7 mouse cellular contexts compared by ENCODE assay signal in the genomic region with DNA sequence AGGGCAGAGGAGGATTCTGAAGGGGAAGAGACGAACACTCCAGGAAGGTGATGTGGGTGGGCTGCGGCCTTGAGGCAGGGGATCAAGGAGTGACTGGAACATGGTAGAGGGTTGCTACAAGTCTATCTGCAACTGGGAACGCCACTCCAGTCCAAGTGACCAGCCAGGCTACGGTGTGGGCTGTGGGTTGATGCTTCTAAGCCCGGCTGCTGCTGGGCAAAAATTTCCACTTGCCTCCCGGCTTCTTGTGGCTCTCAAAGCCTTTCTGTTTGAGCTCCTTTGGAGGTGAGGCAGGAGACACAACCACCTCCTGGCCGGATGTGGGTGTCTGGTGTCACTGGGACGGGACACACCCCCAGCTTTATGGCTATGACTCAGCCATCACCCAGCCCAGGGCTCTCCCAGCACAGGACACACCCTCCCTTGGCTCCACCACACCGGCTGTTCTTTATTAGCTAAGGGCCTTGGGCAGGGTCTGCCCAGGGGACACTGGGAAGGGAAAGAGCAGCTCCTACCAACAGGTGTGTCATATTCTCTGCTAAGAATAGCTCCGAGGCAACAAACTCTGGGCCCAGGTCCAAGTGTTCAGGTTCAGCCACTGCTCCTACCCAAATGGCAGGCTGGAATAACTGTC. TPM values are rescaled to one million over a fixed set of nuclear protein-coding genes. Genes with fewer than 3 reads are reported as not detected.
DNase-seq lines count a peak whose midpoint lies in the region; ATAC-seq and TF ChIP-seq lines count a peak whose summit lies in the region.

No protein-coding gene starts in this region.

- peak overlapping the region; percentile 67 for H3K4me2 ChIP-seq in liver, embryonic 12.5 days
- no peak overlapping the region for H3K4me2 ChIP-seq in neural tube, embryonic 15.5 days

- no peak for TF ChIP-seq POLR2A in small intestine, adult 2 months (IDR thresholded peaks at IDR 0.05; ENCODE audit: low read depth, low read length)

- peak overlapping the region; percentile 32 for H3K4me3 ChIP-seq in liver, embryonic 12.5 days
- H3K4me3 ChIP-seq in small intestine, adult 2 months (ENCODE audit: low read depth, low read length) = no peak overlapping the region
- no peak overlapping the region for H3K4me3 ChIP-seq in neural tube, embryonic 15.5 days (replicated peaks)

- H3K9ac ChIP-seq in liver, embryonic 12.5 days = peak overlapping the region; percentile 47
- H3K9ac ChIP-seq in neural tube, embryonic 15.5 days (replicated peaks) = no peak overlapping the region

- H3K4me1 ChIP-seq in liver, embryonic 12.5 days = peaks cover 28% of the 10 kb centered on the region
- H3K4me1 ChIP-seq in small intestine, adult 2 months (ENCODE audit: control insufficient read depth, insufficient read depth, insufficient read length, low read length) = peaks cover 34% of the 10 kb centered on the region
- no peaks in the 10 kb centered on the region for H3K4me1 ChIP-seq in neural tube, embryonic 15.5 days

- TF ChIP-seq CTCF in small intestine, adult 2 months (IDR thresholded peaks at IDR 0.05; ENCODE audit: extremely low read depth, insufficient read length, insufficient replicate concordance, low read depth, low read length) = no peak

- H3K27ac ChIP-seq in liver, embryonic 12.5 days = peak overlapping the region; percentile 69
- H3K27ac ChIP-seq in small intestine, adult 2 months (ENCODE audit: insufficient read depth, low read depth, low read length) = peak overlapping the region; percentile 85
- H3K27ac ChIP-seq in neural tube, embryonic 15.5 days (replicated peaks) = no peak overlapping the region

- 42% methylated on average over 10 of the region's 10 CpGs for WGBS in liver, embryonic 12.5 days (ENCODE audit: insufficient replicate concordance)
- 21% methylated on average over 10 of the region's 10 CpGs for WGBS in small intestine, adult 2 months
- 52% methylated on average over 10 of the region's 10 CpGs for WGBS in neural tube, embryonic 15.5 days

- DNase-seq in T-cell, adult 2 months (ENCODE audit: low spot score) = peak; percentile 88
- no peak for DNase-seq in cerebellum, postnatal 4 days (ENCODE audit: low spot score in 2 of 2)

- peaks cover 10% of the 10 kb centered on the region; the same call in 1 of the 2 replicates for H3K27me3 ChIP-seq in liver, embryonic 12.5 days (replicated peaks)
- H3K27me3 ChIP-seq in small intestine, adult 2 months (ENCODE audit: control insufficient read depth, insufficient read depth, low read length) = no peaks in the 10 kb centered on the region
- H3K27me3 ChIP-seq in neural tube, embryonic 15.5 days (replicated peaks) = no peaks in the 10 kb centered on the region

- no peaks in the 10 kb centered on the region for H3K36me3 ChIP-seq in liver, embryonic 12.5 days
- H3K36me3 ChIP-seq in small intestine, adult 2 months (ENCODE audit: control insufficient read depth, insufficient read depth, low read length) = no peaks in the 10 kb centered on the region
- no peaks in the 10 kb centered on the region for H3K36me3 ChIP-seq in neural tube, embryonic 15.5 days

- H3K9me3 ChIP-seq in liver, embryonic 12.5 days (replicated peaks) = no peaks in the 10 kb centered on the region
- no peaks in the 10 kb centered on the region for H3K9me3 ChIP-seq in neural tube, embryonic 15.5 days (replicated peaks)

- peak; percentile 96 for ATAC-seq in erythroblast, adult 5-6 weeks (replicated peaks; ENCODE audit: low FRiP score, poor library complexity, severe bottlenecking)
- peak; percentile 95 for ATAC-seq in hematopoietic stem cell, adult 5-6 weeks (replicated peaks in 1 of 2; ENCODE audit: insufficient read depth in 1 of 2, low FRiP score in 2 of 2, low TSS enrichment in 1 of 2, low read depth in 1 of 2, poor library complexity in 2 of 2, severe bottlenecking in 2 of 2)
- peak; percentile 98 for ATAC-seq in liver, embryonic 12.5 days
- no peak for ATAC-seq in neural tube, embryonic 15.5 days (ENCODE audit: low FRiP score)

RNA-seq across cellular contexts. Expression of gene Pacsin2, which starts 9.5 kb away (rescaled TPM):
- 102 and 137 TPM in 2 replicates for total RNA-seq in erythroblast, adult 5-6 weeks (2015; ENCODE audit: low replicate concordance)
- total RNA-seq in erythroblast, adult 5-6 weeks (2017; ENCODE audit: low replicate concordance) = 285 and 310 TPM in 2 replicates
- 62.1 and 83.5 TPM in 2 replicates for total RNA-seq in hematopoietic stem cell, adult 5-6 weeks (2017)
- polyA plus RNA-seq in liver, embryonic 12.5 days (2016; fragmentation: Nextera tagmentation; extraction: Ambion mirVana) = 65.1 and 68.4 TPM in 2 replicates
- polyA plus RNA-seq in small intestine, adult 2 months (2012; rRNA removed) = 32.5 and 73.5 TPM in 2 replicates
- polyA plus RNA-seq in neural tube, embryonic 15.5 days (2015; fragmentation: Nextera tagmentation; extraction: Ambion mirVana) = 25.2 and 39.3 TPM in 2 replicates

RNA-seq across cellular contexts. Expression of gene Ttll1, which starts 36.7 kb away (rescaled TPM):
- 8.4 and 8.5 TPM in 2 replicates for total RNA-seq in erythroblast, adult 5-6 weeks (2015; ENCODE audit: low replicate concordance)
- total RNA-seq in erythroblast, adult 5-6 weeks (2017; ENCODE audit: low replicate concordance) = 1.8 and 8.3 TPM in 2 replicates
- 6.4 and 8.2 TPM in 2 replicates for total RNA-seq in hematopoietic stem cell, adult 5-6 weeks (2017)
- 9.6 and 10.0 TPM in 2 replicates for polyA plus RNA-seq in liver, embryonic 12.5 days (2016; fragmentation: Nextera tagmentation; extraction: Ambion mirVana)
- polyA plus RNA-seq in small intestine, adult 2 months (2012; rRNA removed) = 2.3 and 3.1 TPM in 2 replicates
- polyA plus RNA-seq in neural tube, embryonic 15.5 days (2015; fragmentation: Nextera tagmentation; extraction: Ambion mirVana) = 95.7 and 112 TPM in 2 replicates

RNA-seq across cellular contexts. Expression of gene Bik, which starts 52.7 kb away (rescaled TPM):
- not detected in 2 replicates for total RNA-seq in erythroblast, adult 5-6 weeks (2015; ENCODE audit: low replicate concordance)
- total RNA-seq in erythroblast, adult 5-6 weeks (2017; ENCODE audit: low replicate concordance) = 0.84 TPM in 1 of 2 replicates, not detected in the other
- not detected in 2 replicates for total RNA-seq in hematopoietic stem cell, adult 5-6 weeks (2017)
- polyA plus RNA-seq in liver, embryonic 12.5 days (2016; fragmentation: Nextera tagmentation; extraction: Ambion mirVana) = 2.2 and 2.7 TPM in 2 replicates
- 2.1 and 5.8 TPM in 2 replicates for polyA plus RNA-seq in small intestine, adult 2 months (2012; rRNA removed)
- polyA plus RNA-seq in neural tube, embryonic 15.5 days (2015; fragmentation: Nextera tagmentation; extraction: Ambion mirVana) = 0.75 and 1.2 TPM in 2 replicates
